Mouse (Mus musculus) midbrain, postnatal 0 days (tissue): ENCODE results near the gene Gm21698. TPM values are rescaled to one million over a fixed set of nuclear protein-coding genes. Genes with fewer than 3 reads are reported as not detected.
"Not testable (repeated sequence)": the region's sequence is repeated elsewhere in the genome, so short reads cannot be mapped to it uniquely, and the experiment has no call there.

Experiments
- ATAC-seq: fragments of 200-750 bp; cut with Nextera tagmentation; 2 replicates; pipeline ENCODE4 v1.8.0; 2017; ENCODE audit warnings: moderate number of reproducible peaks, mild to moderate bottlenecking, moderate TSS enrichment, moderate library complexity; ENCODE audit not compliant: low FRiP score
- DNase-seq: peaks from one replicate; pipeline ENCODE4 v3.0.0-alpha.2; 2015; ENCODE audit warnings: low spot score
- H3K27ac ChIP-seq: fragments of 300-500 bp; sonication (generic); 2 replicates; pipeline ENCODE4 v1.5.1; 2014; ENCODE audit warnings: low read depth, mild to moderate bottlenecking, low read length, mixed read lengths
- H3K27me3 ChIP-seq: fragments of 300-500 bp; sonication (generic); 2 replicates; pipeline ENCODE4 v1.6.1; 2014; ENCODE audit warnings: low read length, control low read depth, mixed read lengths; ENCODE audit not compliant: insufficient read depth
- H3K36me3 ChIP-seq: fragments of 300-500 bp; sonication (generic); 2 replicates; pipeline ENCODE4 v1.6.1; 2014; ENCODE audit warnings: low read length, control low read depth, mixed read lengths; ENCODE audit not compliant: insufficient read depth
- H3K4me1 ChIP-seq: fragments of 300-500 bp; sonication (generic); 2 replicates; pipeline ENCODE4 v1.6.1; 2014; ENCODE audit warnings: mild to moderate bottlenecking, control low read depth, antibody characterized with exemption, low read length, mixed read lengths; ENCODE audit not compliant: insufficient read depth
- H3K4me2 ChIP-seq: fragments of 300-500 bp; sonication (generic); 2 replicates; pipeline ENCODE4 v1.6.1; 2014; ENCODE audit warnings: low read depth, mild to moderate bottlenecking, low read length, mixed read lengths; ENCODE audit not compliant: poor library complexity, severe bottlenecking
- H3K4me3 ChIP-seq: fragments of 300-500 bp; sonication (generic); 2 replicates; pipeline ENCODE4 v1.5.1; 2014; ENCODE audit warnings: low read depth, mild to moderate bottlenecking, low read length, moderate library complexity
- H3K9ac ChIP-seq: fragments of 300-500 bp; sonication (generic); replicated peaks from 2 replicates; pipeline ENCODE4 v1.6.1; 2014; ENCODE audit warnings: mild to moderate bottlenecking, low read length, moderate library complexity, mixed read lengths; ENCODE audit not compliant: poor library complexity, severe bottlenecking
- H3K9me3 ChIP-seq: fragments of 300-500 bp; sonication (generic); 2 replicates; pipeline ENCODE4 v1.6.1; 2016; ENCODE audit warnings: low read length, control low read depth
- WGBS: fragments of 180-500 bp; shearing (Covaris S2); extraction: QIAGEN DNeasy Blood & Tissue Kit; methylation state at CpG from one replicate; pipeline ENCODE4 v1.1.7; 2014; 5-methylcytosine and 5-hydroxymethylcytosine counted together
- polyA plus RNA-seq: library from polyadenylated mRNA; unstranded; fragments of >200 nt; fragmentation: Nextera tagmentation; extraction: Ambion mirVana; gene quantifications from 2 replicates; pipeline ENCODE4 v1.2.1, GENCODE M21; 2015
- total RNA-seq: library from RNA; depleted of rRNA; stranded (reverse); fragments of >200 nt; gene quantifications from 2 replicates; pipeline ENCODE4 v1.2.3, GENCODE M21; 2014; rRNA removed

Gm21698 gene
- total and polyA plus RNA-seq, 2 experiments from 2014 or later = 0.31 TPM; not detected in 1

DNA sequence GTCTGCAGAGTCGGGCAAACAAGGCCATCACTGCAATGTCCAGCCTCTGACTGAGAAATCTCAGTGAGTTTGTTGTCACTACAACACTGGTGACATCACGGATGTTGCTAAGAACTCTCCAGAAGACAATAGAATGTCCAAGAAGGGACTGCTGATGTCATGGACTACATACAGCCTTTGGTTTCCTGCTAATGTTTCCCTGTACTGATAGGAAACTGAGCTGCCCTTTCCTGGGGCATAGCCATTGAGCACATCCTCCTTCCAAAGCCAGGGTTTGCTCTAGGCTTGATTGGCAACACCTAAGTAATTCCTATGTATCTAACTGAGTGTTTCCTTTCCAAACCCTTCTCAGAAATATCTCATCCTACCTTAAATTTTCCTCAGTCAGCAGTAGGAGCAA lies 34.1 kb downstream of the Gm21698 start, which contains the start of gene Gm21671:
Gene Gm21671, minus strand, starts transcription at position 101 of the 400 bp plus-strand sequence.
- H3K4me1 ChIP-seq, H3K27ac ChIP-seq, H3K4me2 ChIP-seq, H3K36me3 ChIP-seq, H3K9ac ChIP-seq, H3K9me3 ChIP-seq, H3K27me3 ChIP-seq, H3K4me3 ChIP-seq, ATAC-seq, DNase-seq: not testable (repeated sequence)
- 72% methylated on average over 2 of the region's 2 CpGs for WGBS

DNA sequence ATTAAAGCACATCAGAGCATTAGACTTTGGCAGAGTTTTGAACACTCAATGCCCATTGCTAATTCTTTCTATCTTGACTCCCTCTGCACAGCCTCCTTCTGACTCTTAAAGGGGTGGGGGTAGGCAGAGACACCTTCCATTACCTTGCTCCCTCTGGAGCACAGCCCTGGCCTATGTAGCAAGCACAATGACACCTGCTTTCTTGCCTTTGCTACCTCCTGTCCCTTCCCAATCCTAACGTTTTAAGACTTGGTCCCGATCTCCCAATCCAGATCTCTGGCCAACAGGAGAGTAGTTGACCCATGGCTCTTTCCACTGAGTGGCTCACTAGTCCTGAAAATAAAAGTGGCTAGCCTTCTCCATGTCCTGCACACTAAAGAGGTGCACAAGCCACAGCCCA lies 43.1 kb downstream of the Gm21698 start:
- DNase-seq, H3K9me3 ChIP-seq, H3K4me3 ChIP-seq, H3K27ac ChIP-seq, H3K36me3 ChIP-seq, H3K27me3 ChIP-seq, H3K9ac ChIP-seq, H3K4me1 ChIP-seq, H3K4me2 ChIP-seq, ATAC-seq: not testable (repeated sequence)
- 88% methylated on average over 2 of the region's 2 CpGs for WGBS

DNA sequence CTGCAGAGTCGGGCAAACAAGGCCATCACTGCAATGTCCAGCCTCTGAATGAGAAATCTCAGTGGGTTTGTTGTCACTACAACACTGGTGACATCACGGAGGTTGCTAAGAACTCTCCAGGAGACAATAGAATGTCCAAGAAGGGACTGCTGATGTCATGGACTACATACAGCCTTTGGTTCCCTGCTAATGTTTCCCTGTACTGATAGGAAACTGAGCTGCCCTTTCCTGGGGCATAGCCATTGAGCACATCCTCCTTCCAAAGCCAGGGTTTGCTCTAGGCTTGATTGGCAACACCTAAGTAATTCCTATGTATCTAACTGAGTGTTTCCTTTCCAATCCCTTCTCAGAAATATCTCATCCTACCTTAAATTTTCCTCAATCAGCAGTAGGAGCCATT lies 46.2 kb downstream of the Gm21698 start, which contains the start of gene Gm21663:
Gene Gm21663, minus strand, starts transcription at position 101 of the 400 bp plus-strand sequence.
- not testable (repeated sequence) for H3K9me3 ChIP-seq, ATAC-seq, H3K4me1 ChIP-seq, DNase-seq, H3K4me3 ChIP-seq, H3K9ac ChIP-seq, H3K36me3 ChIP-seq, H3K27ac ChIP-seq, H3K4me2 ChIP-seq, H3K27me3 ChIP-seq
- 48% methylated on average over 2 of the region's 2 CpGs for WGBS

Other genes starting within 250 kb of the Gm21698 start
- 17.4 and 21.1 TPM in 2 replicates for gene Actr3b, start 228.7 kb downstream of the Gm21698 start, total RNA-seq
- gene Actr3b, start 228.7 kb downstream of the Gm21698 start, polyA plus RNA-seq = 57.5 and 61.1 TPM in 2 replicates
- not detected in 2 replicates for gene Gm21663, start 46.3 kb downstream of the Gm21698 start, total RNA-seq
- not detected in 2 replicates for gene Gm21663, start 46.3 kb downstream of the Gm21698 start, polyA plus RNA-seq
- gene Gm21671, start 34.2 kb downstream of the Gm21698 start, total RNA-seq = not detected in 2 replicates
- gene Gm21671, start 34.2 kb downstream of the Gm21698 start, polyA plus RNA-seq = 0.13 and 0.14 TPM in 2 replicates
- gene Gm21680, start 16.0 kb downstream of the Gm21698 start, total RNA-seq = not detected in 2 replicates
- gene Gm21680, start 16.0 kb downstream of the Gm21698 start, polyA plus RNA-seq = 0.10 and 0.22 TPM in 2 replicates
- gene Gm1979, start 16.1 kb upstream of the Gm21698 start, total RNA-seq = not detected in 2 replicates
- gene Gm1979, start 16.1 kb upstream of the Gm21698 start, polyA plus RNA-seq = 0.26 and 0.37 TPM in 2 replicates
- gene Gm5862, start 34.3 kb upstream of the Gm21698 start, total RNA-seq = not detected in 2 replicates
- not detected in 2 replicates for gene Gm5862, start 34.3 kb upstream of the Gm21698 start, polyA plus RNA-seq
- 0.09 and 0.22 TPM in 2 replicates for gene Speer4a, start 50.9 kb upstream of the Gm21698 start, total RNA-seq
- gene Speer4a, start 50.9 kb upstream of the Gm21698 start, polyA plus RNA-seq = 0.13 and 0.20 TPM in 2 replicates
- not detected in 2 replicates for gene Gm7347, start 69.9 kb upstream of the Gm21698 start, total RNA-seq
- 0.17 TPM in 1 of 2 replicates, not detected in the other for gene Gm7347, start 69.9 kb upstream of the Gm21698 start, polyA plus RNA-seq
- gene Gm10471, start 100.6 kb upstream of the Gm21698 start, total RNA-seq = not detected in 2 replicates
- 0.13 TPM in 1 of 2 replicates, not detected in the other for gene Gm10471, start 100.6 kb upstream of the Gm21698 start, polyA plus RNA-seq
- gene 5031410I06Rik, start 116.7 kb upstream of the Gm21698 start, total RNA-seq = not detected in 2 replicates
- 0.25 and 0.28 TPM in 2 replicates for gene 5031410I06Rik, start 116.7 kb upstream of the Gm21698 start, polyA plus RNA-seq
- gene Gm10220, start 132.8 kb upstream of the Gm21698 start, total RNA-seq = not detected in 2 replicates
- gene Gm10220, start 132.8 kb upstream of the Gm21698 start, polyA plus RNA-seq = 0.27 TPM in 1 of 2 replicates, not detected in the other